Mouse (Mus musculus) lung, adult 2 months (tissue): ENCODE data around the gene Magi1. TPM values are rescaled to one million over a fixed set of nuclear protein-coding genes. Genes with fewer than 3 reads are reported as not detected.

Experiments
- DNase-seq: peaks from one replicate; pipeline ENCODE4 v3.0.0; 2022
- H3K4me1 ChIP-seq: fragments of 200-500 bp; 2 replicates; pipeline ENCODE4 v1.6.1; 2011; ENCODE audit warnings: low read length; ENCODE audit not compliant: control insufficient read depth, insufficient read depth
- H3K4me3 ChIP-seq: fragments of 200-500 bp; replicated peaks from 2 replicates; pipeline ENCODE3; 2011; ENCODE audit warnings: low read depth, mild to moderate bottlenecking, control low read depth, low read length; ENCODE audit errors: extremely low read depth
- CTCF ChIP-seq: fragments of 200-500 bp; IDR thresholded peaks from 2 replicates; pipeline ENCODE4 v1.5.1; 2011; ENCODE audit warnings: mild to moderate bottlenecking, low read length, control low read depth; ENCODE audit not compliant: insufficient read depth
- POLR2A ChIP-seq: fragments of 200-500 bp; IDR thresholded peaks from 2 replicates; pipeline ENCODE4 v1.6.1; 2011; ENCODE audit warnings: low read depth, mild to moderate bottlenecking, control low read depth, low read length, borderline replicate concordance; ENCODE audit errors: extremely low read depth
- WGBS: fragments of 180-500 bp; shearing (Covaris S2); methylation state at CpG from one replicate; pipeline ENCODE4 v1.1.7; 2018; 5-methylcytosine and 5-hydroxymethylcytosine counted together
- polyA plus RNA-seq: library from polyadenylated mRNA; depleted of rRNA; stranded (reverse); fragments of >200 nt; gene quantifications from 2 replicates; pipeline ENCODE4 v1.2.3, GENCODE M21; 2012

The Magi1 gene
- polyA plus RNA-seq, 1 experiment, result 12.3 TPM

DNA sequence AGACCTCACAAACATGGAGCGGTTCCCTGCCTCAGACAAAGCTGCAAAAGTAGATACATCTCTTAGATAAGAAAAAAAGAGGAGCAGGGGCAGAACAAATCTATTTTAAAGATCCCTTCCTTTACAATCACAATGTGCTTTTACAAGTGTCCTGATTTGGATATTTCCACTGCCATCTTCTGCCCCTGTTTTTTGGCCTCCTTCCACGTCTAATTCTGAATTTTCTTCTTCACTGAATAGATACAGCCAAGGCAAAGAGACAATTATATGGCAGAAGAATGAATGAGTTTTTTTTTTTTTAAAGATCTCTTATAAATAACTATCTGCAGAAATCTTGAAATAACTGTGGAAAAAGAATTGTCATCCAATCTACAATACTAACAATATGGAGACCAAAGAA lies 409.3 kb downstream of the Magi1 start:
- no peak for DNase-seq
- H3K4me3 ChIP-seq, result no peak overlapping the region
- no peak for TF ChIP-seq POLR2A
- no peak for TF ChIP-seq CTCF
- WGBS, result 77% methylated on average over 2 of the region's 2 CpGs
- no peaks in the 10 kb centered on the region for H3K4me1 ChIP-seq

- 76% methylated on average over 1 of the region's 1 CpGs for whole genome bisulfite sequencing
These were observed 410.2 kb downstream of the Magi1 start for GRCm38 (mm10) chr6:93873536-93873935.

DNA sequence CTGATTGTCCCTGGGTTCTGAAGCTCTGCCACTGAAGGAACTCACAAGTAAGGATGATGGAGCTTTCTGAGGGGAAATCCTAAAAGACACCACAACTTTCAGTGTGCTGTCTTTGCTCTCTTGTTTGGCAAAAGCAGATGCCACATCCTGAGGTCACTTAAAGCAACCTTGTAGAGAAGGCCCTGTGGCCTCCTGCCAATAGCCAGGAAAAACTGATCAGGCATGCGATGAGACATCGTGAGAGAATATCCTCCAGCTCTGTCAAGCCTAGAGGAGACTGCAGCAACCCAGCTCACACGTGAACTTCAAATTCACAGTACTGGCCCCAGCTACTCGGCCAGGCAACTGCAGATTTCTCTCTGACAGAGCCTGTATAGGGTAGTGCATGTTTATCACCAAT lies 412.2 kb downstream of the Magi1 start:
- DNase-seq, result no peak
- no peak overlapping the region for H3K4me3 ChIP-seq
- 54% methylated on average over 4 of the region's 4 CpGs for WGBS
- TF ChIP-seq POLR2A (no peak), CTCF (no peak)
- no peaks in the 10 kb centered on the region for H3K4me1 ChIP-seq

More at GRCm38 (mm10) chr6:93873536-93873935, 410.2 kb downstream of the Magi1 start:
- no peaks in the 10 kb centered on the region for H3K4me1 ChIP-seq
- no peak overlapping the region for H3K4me3 ChIP-seq
- DNase-seq, result no peak
- no peak for TF ChIP-seq POLR2A

- no peak for DNase-seq
- TF ChIP-seq POLR2A (no peak), CTCF (no peak)
- H3K4me3 ChIP-seq, result no peak overlapping the region
- no peaks in the 10 kb centered on the region for H3K4me1 ChIP-seq
- 49% methylated on average over 5 of the region's 5 CpGs for WGBS
These were observed 413.7 kb downstream of the Magi1 start for GRCm38 (mm10) chr6:93870023-93870422.

- no peak overlapping the region for H3K4me3 ChIP-seq
- no peaks in the 10 kb centered on the region for H3K4me1 ChIP-seq
- TF ChIP-seq CTCF (no peak), POLR2A (no peak)
- DNase-seq, result no peak
- WGBS, result 88% methylated on average over 5 of the region's 5 CpGs
These were observed 421.5 kb downstream of the Magi1 start for GRCm38 (mm10) chr6:93862263-93862662.

DNA sequence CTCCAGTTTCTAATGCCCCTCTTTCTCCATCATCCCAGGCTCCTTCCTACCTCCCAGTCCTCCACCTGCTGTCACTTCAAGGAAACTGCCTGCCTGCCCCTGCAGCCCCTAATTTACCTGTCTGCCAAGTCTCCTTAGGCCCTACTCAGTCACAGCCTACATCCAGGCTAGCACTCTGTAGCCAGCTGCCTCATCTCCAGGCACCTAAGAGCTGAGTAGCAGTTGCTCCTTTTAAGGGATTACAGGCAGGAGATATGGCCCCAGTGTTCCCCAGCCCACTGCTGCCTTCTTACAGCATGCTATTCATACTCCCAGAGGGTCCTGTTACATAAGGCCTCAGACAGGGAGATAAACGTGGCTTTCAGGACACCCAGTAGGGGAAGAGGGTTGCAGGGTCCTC lies 426.9 kb downstream of the Magi1 start:
- 41% methylated on average over 1 of the region's 1 CpGs for WGBS

GRCm38 (mm10) chr6:93855806-93856641 lies 427.7 kb downstream of the Magi1 start:
- TF ChIP-seq POLR2A (no peak), CTCF (no peak)
- DNase-seq, result no peak
- 37% methylated on average over 8 of the region's 8 CpGs for WGBS

More for the DNA sequence above, 426.9 kb downstream of the Magi1 start:
- no peak for DNase-seq
- H3K4me3 ChIP-seq, result no peak overlapping the region
- H3K4me1 ChIP-seq, result no peaks in the 10 kb centered on the region
- no peak for TF ChIP-seq CTCF
- TF ChIP-seq POLR2A, result no peak

GRCm38 (mm10) chr6:93848942-93849790 lies 434.6 kb downstream of the Magi1 start:
- TF ChIP-seq POLR2A, result no peak
- TF ChIP-seq CTCF, result no peak

More at GRCm38 (mm10) chr6:93855806-93856641, 427.7 kb downstream of the Magi1 start:
- Histone ChIP-seq H3K4me3 (no peak overlapping the region), H3K4me1 (no peaks in the 10 kb centered on the region)

GRCm38 (mm10) chr6:93845498-93845897 lies 438.2 kb downstream of the Magi1 start:
- DNase-seq, result no peak
- no peak overlapping the region for H3K4me3 ChIP-seq
- no peaks in the 10 kb centered on the region for H3K4me1 ChIP-seq
- TF ChIP-seq POLR2A (no peak), CTCF (no peak)
- WGBS, result 66% methylated on average over 3 of the region's 3 CpGs

More at GRCm38 (mm10) chr6:93848942-93849790, 434.6 kb downstream of the Magi1 start:
- no peak for DNase-seq
- WGBS, result 69% methylated on average over 7 of the region's 7 CpGs
- no peak overlapping the region for H3K4me3 ChIP-seq
- no peaks in the 10 kb centered on the region for H3K4me1 ChIP-seq
